Mouse (Mus musculus) myocyte (in vitro differentiated cells): ENCODE results near the gene Prex1. TPM values are rescaled to one million over a fixed set of nuclear protein-coding genes. Genes with fewer than 3 reads are reported as not detected.
A peak's percentile ranks its signal among the peaks of the same experiment; 100 is the strongest.
"Not testable (repeated sequence)": the region's sequence is repeated elsewhere in the genome, so short reads cannot be mapped to it uniquely, and the experiment has no call there.

ENCODE experiments used
- H3K27me3 ChIP-seq: one replicate; pipeline ENCODE4 v1.6.1; 2011; ENCODE audit not compliant: control insufficient read depth, insufficient read depth, insufficient read length
- H3K36me3 ChIP-seq: one replicate; pipeline ENCODE4 v1.6.1; 2011; ENCODE audit not compliant: control insufficient read depth, insufficient read depth
- H3K4me2 ChIP-seq: one replicate; pipeline ENCODE4 v1.6.1; 2011; ENCODE audit warnings: low read depth, control low read depth
- H3K4me3 ChIP-seq: one replicate; pipeline ENCODE4 v1.5.1; 2011; ENCODE audit warnings: mild to moderate bottlenecking, control low read depth, moderate library complexity
- H3K79me2 ChIP-seq: one replicate; pipeline ENCODE4 v1.6.1; 2011; ENCODE audit not compliant: control insufficient read depth, insufficient read depth
- H3ac ChIP-seq: one replicate; pipeline ENCODE4 v1.6.1; 2011; ENCODE audit not compliant: control insufficient read depth, insufficient read length
- CEBPB ChIP-seq: IDR thresholded peaks from 2 replicates; pipeline ENCODE4 v1.6.1; 2011; ENCODE audit warnings: mild to moderate bottlenecking, moderate library complexity; ENCODE audit not compliant: poor library complexity, insufficient read depth, severe bottlenecking
- E2F4 ChIP-seq: IDR thresholded peaks from one replicate; pipeline ENCODE4 v1.6.1; 2011; ENCODE audit warnings: mild to moderate bottlenecking, control low read depth, moderate library complexity; ENCODE audit not compliant: insufficient read depth
- MAX ChIP-seq: IDR thresholded peaks from one replicate; pipeline ENCODE4 v1.6.1; 2011; ENCODE audit warnings: low read depth, mild to moderate bottlenecking, control low read depth
- MYOD1 ChIP-seq, 3 experiments: IDR thresholded peaks; one replicate each; pipeline ENCODE4 v1.6.1; 2011; ENCODE audit warnings: control low read depth in 2 of 3, low read depth in 2 of 3, mild to moderate bottlenecking in 2 of 3, moderate library complexity in 1 of 3; ENCODE audit not compliant: insufficient read length in 2 of 3, control insufficient read depth in 1 of 3
- MYOG ChIP-seq, 3 experiments: IDR thresholded peaks; one replicate each; pipeline ENCODE4 v1.6.1; 2011; ENCODE audit warnings: control low read depth in 2 of 3, low read depth in 2 of 3, mild to moderate bottlenecking in 2 of 3; ENCODE audit not compliant: insufficient read length in 2 of 3, control insufficient read depth in 1 of 3, insufficient read depth in 1 of 3
- POLR2A ChIP-seq: IDR thresholded peaks from one replicate; pipeline ENCODE4 v1.6.1; 2011; ENCODE audit warnings: low read depth, mild to moderate bottlenecking, control low read depth, moderate library complexity; ENCODE audit not compliant: insufficient read length
- POLR2AphosphoS2 ChIP-seq: IDR thresholded peaks from one replicate; pipeline ENCODE4 v1.6.1; 2011; ENCODE audit warnings: low read depth, control low read depth; ENCODE audit not compliant: insufficient read length
- REST ChIP-seq: IDR thresholded peaks from one replicate; pipeline ENCODE4 v1.6.1; 2011; ENCODE audit warnings: mild to moderate bottlenecking, control low read depth, moderate library complexity; ENCODE audit not compliant: insufficient read depth, insufficient read length
- SRF ChIP-seq: IDR thresholded peaks from one replicate; pipeline ENCODE4 v1.6.1; 2011; ENCODE audit warnings: low read depth; ENCODE audit not compliant: control insufficient read depth, insufficient read length
- TCF12 ChIP-seq: IDR thresholded peaks from one replicate; pipeline ENCODE4 v1.6.1; 2011; ENCODE audit warnings: mild to moderate bottlenecking, control low read depth; ENCODE audit not compliant: poor library complexity, insufficient read depth, severe bottlenecking
- TCF3 ChIP-seq: IDR thresholded peaks from one replicate; pipeline ENCODE4 v1.6.1; 2011; ENCODE audit warnings: low read depth, control low read depth; ENCODE audit not compliant: insufficient read length
- USF1 ChIP-seq: IDR thresholded peaks from one replicate; pipeline ENCODE4 v1.6.1; 2011; ENCODE audit warnings: low read depth, mild to moderate bottlenecking, control low read depth, moderate library complexity
- polyA plus RNA-seq: library from polyadenylated mRNA; unstranded; fragments of >200 nt; fragmentation: generic; extraction: Trizol; gene quantifications from one replicate; pipeline ENCODE4 v1.2.1, GENCODE M21; 2012; ENCODE audit warnings: missing spikeins

Prex1 gene
- polyA plus RNA-seq, 1 experiment = 0.17 TPM

- Histone ChIP-seq H3K4me3 (no peak overlapping the region), H3ac (no peak overlapping the region), H3K79me2 (no peaks in the 10 kb centered on the region), H3K4me2 (no peak overlapping the region), H3K36me3 (no peaks in the 10 kb centered on the region), H3K27me3 (no peaks in the 10 kb centered on the region)
- TF ChIP-seq MYOD1 (IDR thresholded peaks at IDR 0.05; ENCODE audit: control insufficient read depth in 1 of 3, insufficient read length in 2 of 3, low read depth in 2 of 3) (no peak), REST (no peak), TCF3 (no peak), USF1 (no peak), POLR2A (no peak), POLR2AphosphoS2 (no peak), TCF12 (no peak), MYOG (IDR thresholded peaks at IDR 0.05; ENCODE audit: control insufficient read depth in 1 of 3, insufficient read depth in 1 of 3, insufficient read length in 2 of 3, low read depth in 2 of 3) (no peak), E2F4 (no peak)
Measured at GRCm38 (mm10) chr2:166737307-166737706, 23.7 kb upstream of the Prex1 start.

- no peaks in the 10 kb centered on the region for H3K79me2 ChIP-seq
- H3K27me3 ChIP-seq = no peaks in the 10 kb centered on the region
- H3K4me2 ChIP-seq = peak overlapping the region; percentile 15
- TF ChIP-seq REST (no peak), E2F4 (no peak), USF1 (peak; percentile 23), MAX (no peak), POLR2A (no peak), POLR2AphosphoS2 (no peak), TCF3 (no peak), MYOG (IDR thresholded peaks at IDR 0.05; ENCODE audit: control insufficient read depth in 1 of 3, insufficient read depth in 1 of 3, insufficient read length in 2 of 3, low read depth in 2 of 3) (peak in 1 of 3 experiments; percentile 26), TCF12 (no peak), MYOD1 (IDR thresholded peaks at IDR 0.05; ENCODE audit: control insufficient read depth in 1 of 3, insufficient read length in 2 of 3, low read depth in 2 of 3) (no peak), CEBPB (no peak), SRF (no peak)
- H3K36me3 ChIP-seq = no peaks in the 10 kb centered on the region
- H3K4me3 ChIP-seq = no peak overlapping the region
- H3ac ChIP-seq = no peak overlapping the region
Measured at GRCm38 (mm10) chr2:166735469-166736001, 21.9 kb upstream of the Prex1 start.

- Histone ChIP-seq H3ac (no peak overlapping the region), H3K4me2 (no peak overlapping the region), H3K36me3 (no peaks in the 10 kb centered on the region), H3K4me3 (no peak overlapping the region), H3K27me3 (no peaks in the 10 kb centered on the region), H3K79me2 (no peaks in the 10 kb centered on the region)
- no peak for TF ChIP-seq MAX
- TF ChIP-seq SRF = no peak
- TF ChIP-seq TCF12 = no peak
- TF ChIP-seq MYOD1 (IDR thresholded peaks at IDR 0.05; ENCODE audit: control insufficient read depth in 1 of 3, insufficient read length in 2 of 3, low read depth in 2 of 3) = no peak
- no peak for TF ChIP-seq TCF3
- TF ChIP-seq POLR2A = no peak
- no peak for TF ChIP-seq REST
- no peak for TF ChIP-seq USF1
- TF ChIP-seq E2F4 = no peak
- no peak for TF ChIP-seq POLR2AphosphoS2
- no peak for TF ChIP-seq CEBPB
- no peak for TF ChIP-seq MYOG (IDR thresholded peaks at IDR 0.05; ENCODE audit: control insufficient read depth in 1 of 3, insufficient read depth in 1 of 3, insufficient read length in 2 of 3, low read depth in 2 of 3)
Measured at GRCm38 (mm10) chr2:166732860-166733259, 19.2 kb upstream of the Prex1 start.

- Histone ChIP-seq H3K4me2 (no peak overlapping the region), H3K79me2 (no peaks in the 10 kb centered on the region), H3K36me3 (no peaks in the 10 kb centered on the region), H3ac (no peak overlapping the region), H3K27me3 (peaks cover 3% of the 10 kb centered on the region), H3K4me3 (no peak overlapping the region)
- TF ChIP-seq TCF12 (no peak), POLR2A (no peak), CEBPB (no peak), TCF3 (no peak), MYOG (IDR thresholded peaks at IDR 0.05; ENCODE audit: control insufficient read depth in 1 of 3, insufficient read depth in 1 of 3, insufficient read length in 2 of 3, low read depth in 2 of 3) (no peak), SRF (no peak), REST (no peak), POLR2AphosphoS2 (no peak), MYOD1 (IDR thresholded peaks at IDR 0.05; ENCODE audit: control insufficient read depth in 1 of 3, insufficient read length in 2 of 3, low read depth in 2 of 3) (no peak), USF1 (no peak), MAX (no peak), E2F4 (no peak)
Measured at GRCm38 (mm10) chr2:166732146-166732545, 18.5 kb upstream of the Prex1 start.

GRCm38 (mm10) chr2:166731102-166731883 is 17.7 kb upstream of the Prex1 start:
- not testable (repeated sequence) for H3K79me2 ChIP-seq, H3K4me2 ChIP-seq, H3K36me3 ChIP-seq, H3ac ChIP-seq, H3K27me3 ChIP-seq, H3K4me3 ChIP-seq
